Mouse (Mus musculus) thymus, postnatal 36 days (tissue): Measurements from ENCODE around the gene Olfr1223.
"Not testable (repeated sequence)": the region's sequence is repeated elsewhere in the genome, so short reads cannot be mapped to it uniquely, and the experiment has no call there.

Experiments used
- DNase-seq, 2 experiments: peaks; one replicate each; pipeline ENCODE4 v3.0.0; 2022; ENCODE audit warnings: mixed read lengths in 2 of 2

Olfr1223 gene

GRCm38 (mm10) chr2:89151460-89151859 lies at the start of gene Olfr1223:
Olfr1223 (minus strand) TSS chr2:89151560.
- DNase-seq: no peak

GRCm38 (mm10) chr2:89199948-89200347 lies 48.6 kb upstream of the Olfr1223 start, which contains the start of gene Olfr1226:
Olfr1226 (minus strand) TSS chr2:89200048.
- no peak for DNase-seq

- no peak for DNase-seq
Observed at GRCm38 (mm10) chr2:89196325-89196982, 45.1 kb upstream of the Olfr1223 start.

GRCm38 (mm10) chr2:89174569-89174968 lies 23.2 kb upstream of the Olfr1223 start, which contains the start of gene Olfr1225:
Olfr1225 (minus strand) TSS chr2:89174669.
- no peak for DNase-seq

- DNase-seq: not testable (repeated sequence)
Observed at GRCm38 (mm10) chr2:89164711-89165110, 13.4 kb upstream of the Olfr1223 start.

- DNase-seq: not testable (repeated sequence)
Observed at GRCm38 (mm10) chr2:89163991-89164390, 12.6 kb upstream of the Olfr1223 start, which contains the start of gene Olfr1224-ps1. Olfr1224-ps1 (minus strand) TSS chr2:89164091.

GRCm38 (mm10) chr2:89132954-89133353 lies 18.4 kb downstream of the Olfr1223 start, which contains the start of gene Olfr1222:
Olfr1222 (minus strand) TSS chr2:89133054.
- DNase-seq: no peak

GRCm38 (mm10) chr2:89117183-89117582 lies 34.2 kb downstream of the Olfr1223 start, which contains the start of gene Olfr1221:
Olfr1221 (minus strand) TSS chr2:89117283.
- no peak for DNase-seq

GRCm38 (mm10) chr2:89106735-89107134 lies 44.6 kb downstream of the Olfr1223 start, which contains the start of gene Olfr1220:
Olfr1220 (minus strand) TSS chr2:89106835.
- DNase-seq: no peak

GRCm38 (mm10) chr2:89105651-89106050 lies 45.7 kb downstream of the Olfr1223 start:
- DNase-seq: no peak

GRCm38 (mm10) chr2:89093848-89094247 lies 57.5 kb downstream of the Olfr1223 start:
- no peak for DNase-seq
